Mouse (Mus musculus) naive thymus-derived CD4-positive, alpha-beta T cell, adult 2 months (primary cell): Measurements from ENCODE around the gene Olfr692.
"Not testable (repeated sequence)": the region's sequence is repeated elsewhere in the genome, so short reads cannot be mapped to it uniquely, and the experiment has no call there.

Source experiments
- DNase-seq: peaks from one replicate; pipeline ENCODE4 v3.0.0-alpha.2; 2011; ENCODE audit warnings: low read depth

Gene Olfr692

GRCm38 (mm10) chr7:105367930-105368329, at the start of gene Olfr692:
TSS of gene Olfr692 (plus strand) at chr7:105368230.
- DNase-seq, result no peak

DNA sequence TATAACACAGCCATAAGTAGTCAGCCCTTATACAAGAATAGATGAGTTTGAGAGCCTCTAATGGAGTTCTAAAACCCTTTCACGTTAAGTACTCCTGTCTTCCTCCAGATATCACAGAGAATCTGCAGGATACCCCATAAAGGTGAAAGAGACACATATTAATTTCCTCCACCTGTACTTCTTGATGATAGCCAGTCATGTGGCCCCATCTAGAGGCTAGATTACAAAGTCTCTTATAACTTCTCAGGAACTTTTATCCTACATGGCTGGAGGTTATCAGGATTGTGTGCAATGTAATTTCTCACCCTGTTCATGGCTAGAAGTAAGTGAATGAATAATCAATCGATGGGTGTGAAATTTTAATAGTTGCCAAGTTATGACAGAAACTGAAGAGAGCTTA, 42.7 kb upstream of the Olfr692 start:
- no peak for DNase-seq

DNA sequence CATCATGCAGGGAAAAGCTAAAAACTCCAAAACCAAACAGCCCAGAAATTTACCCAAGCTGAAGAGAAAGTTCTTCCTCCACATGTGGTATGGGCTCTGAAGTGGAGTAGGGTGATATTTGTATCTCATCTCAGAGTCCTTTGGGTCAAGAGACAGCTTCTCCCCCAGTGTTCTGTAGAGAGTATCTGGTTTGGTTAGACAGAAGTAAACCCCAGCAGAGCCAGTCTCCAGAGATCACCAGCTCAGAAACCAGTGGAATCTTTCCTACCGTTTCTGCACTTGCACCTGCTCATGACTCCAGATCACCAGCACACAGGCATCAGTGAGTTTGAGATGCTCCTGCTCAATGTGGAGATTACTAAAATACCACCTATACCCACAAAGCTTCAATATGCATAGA, 34.0 kb upstream of the Olfr692 start, which contains the start of gene Olfr690:
Gene Olfr690 (minus strand): TSS at position 101 of the 400 bp plus-strand sequence.
- DNase-seq, result no peak

- DNase-seq, result no peak
Measured at GRCm38 (mm10) chr7:105342170-105342569, 25.9 kb upstream of the Olfr692 start, which contains the start of gene Olfr691. TSS of gene Olfr691 (minus strand) at chr7:105342270.

DNA sequence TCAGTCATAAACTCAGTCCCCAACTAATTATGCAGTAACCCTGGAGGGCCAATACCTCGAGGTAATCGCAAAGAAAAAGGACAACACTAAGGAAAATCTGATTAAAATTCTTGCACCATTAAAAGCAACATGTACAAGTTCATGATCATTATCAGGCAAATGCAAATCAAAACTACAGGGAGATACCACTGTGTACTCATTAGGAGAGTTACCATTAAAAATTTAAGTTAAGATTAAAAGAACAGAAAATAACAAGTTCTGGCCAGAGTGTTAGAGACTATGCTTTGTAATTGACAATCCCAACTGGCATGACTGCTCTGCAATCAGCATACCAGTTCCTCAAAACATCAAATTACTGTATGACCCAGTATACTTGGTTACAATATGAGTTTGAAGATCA, 25.3 kb upstream of the Olfr692 start:
- no peak for DNase-seq

DNA sequence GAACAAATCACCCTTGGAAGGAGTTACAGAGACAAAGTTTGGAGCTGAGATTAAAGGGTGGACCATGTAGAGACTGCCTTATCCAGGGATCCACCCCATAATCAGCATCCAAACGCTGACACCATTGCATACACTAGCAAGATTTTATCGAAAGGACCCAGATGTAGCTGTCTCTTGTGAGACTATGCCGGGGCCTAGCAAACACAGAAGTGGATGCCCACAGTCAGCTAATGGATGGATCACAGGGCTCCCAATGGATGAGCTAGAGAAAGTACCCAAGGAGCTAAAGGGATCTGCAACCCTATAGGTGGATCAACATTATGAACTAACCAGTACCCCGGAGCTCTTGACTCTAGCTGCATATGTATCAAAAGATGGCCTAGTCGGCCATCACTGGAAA, 12.0 kb upstream of the Olfr692 start:
- DNase-seq, result not testable (repeated sequence)

DNA sequence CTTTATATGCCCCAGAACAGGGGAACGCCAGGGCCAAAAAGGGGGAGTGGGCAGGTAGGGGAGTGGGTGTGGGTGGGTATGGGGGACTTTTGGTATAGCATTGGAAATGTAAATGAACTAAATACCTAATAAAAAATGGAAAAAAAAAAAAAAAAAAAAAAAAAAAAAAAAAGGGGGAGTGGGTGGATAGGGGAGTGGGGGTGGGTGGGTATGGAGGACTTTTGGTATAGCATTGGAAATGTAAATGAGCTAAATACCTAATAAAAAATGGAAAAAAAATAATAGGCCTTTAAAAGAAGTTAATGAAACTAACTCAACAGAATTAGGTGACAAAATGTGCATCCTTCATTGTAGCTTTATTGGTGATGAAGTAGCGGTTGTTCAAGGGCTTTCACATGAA, 11.5 kb upstream of the Olfr692 start:
- not testable (repeated sequence) for DNase-seq

- no peak for DNase-seq
Measured at GRCm38 (mm10) chr7:105361713-105362112, 6.3 kb upstream of the Olfr692 start.

DNA sequence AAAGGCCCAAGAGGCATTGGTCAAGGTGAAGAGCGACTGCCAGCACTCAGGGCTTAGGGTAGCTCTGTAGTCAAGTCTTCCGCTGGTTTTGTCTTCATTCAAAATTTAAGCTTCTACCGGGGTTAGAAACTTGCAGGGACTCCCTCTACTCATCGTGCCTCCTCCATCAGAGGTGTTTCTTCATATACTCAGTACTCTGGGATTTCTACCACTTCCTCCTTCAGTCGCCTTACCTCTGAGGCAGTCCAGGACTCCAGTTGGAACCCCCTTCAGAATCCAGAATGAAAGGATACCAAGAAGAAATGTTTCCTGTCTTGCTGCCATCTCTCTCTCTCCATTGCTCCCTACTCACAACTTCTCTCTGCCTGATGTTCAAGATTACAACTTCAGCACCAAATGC, 762 bp upstream of the Olfr692 start:
- no peak for DNase-seq

DNA sequence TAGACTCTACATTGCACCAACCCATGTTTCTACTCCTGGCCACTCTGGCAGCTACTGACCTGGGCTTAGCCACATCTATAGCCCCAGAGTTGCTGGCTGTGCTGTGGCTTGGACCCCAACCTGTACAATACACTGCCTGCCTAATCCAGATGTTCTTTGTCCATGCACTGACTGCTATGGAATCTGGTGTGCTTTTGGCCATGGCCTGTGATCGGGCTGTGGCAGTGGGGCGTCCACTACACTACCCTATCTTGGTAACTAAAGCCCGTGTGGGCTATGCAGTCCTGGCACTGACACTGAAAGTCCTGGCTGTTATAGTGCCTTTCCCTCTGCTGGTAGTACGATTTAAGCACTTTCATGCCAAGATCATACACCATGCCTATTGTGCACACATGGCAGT, 491 bp downstream of the Olfr692 start:
- no peak for DNase-seq

DNA sequence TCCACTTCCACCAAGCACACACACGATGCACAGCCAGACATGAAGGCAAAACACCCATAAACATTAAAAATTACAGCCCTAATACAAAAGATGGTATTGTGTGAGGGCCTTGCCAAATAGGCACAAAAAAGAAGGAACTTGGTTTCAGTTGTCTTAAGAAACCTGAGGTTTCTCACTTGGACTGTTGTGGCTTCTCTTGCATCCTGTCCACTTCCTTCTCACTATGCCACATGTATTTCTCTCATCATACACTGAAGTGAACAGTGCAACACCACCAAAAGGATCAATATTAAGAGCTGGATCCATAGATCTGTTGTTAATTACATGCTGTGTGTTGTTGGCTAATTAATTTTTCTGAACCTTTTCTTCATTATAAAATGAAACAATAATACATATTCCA, 4.9 kb downstream of the Olfr692 start:
- no peak for DNase-seq

- DNase-seq, result no peak
Measured at GRCm38 (mm10) chr7:105373509-105373908, 5.5 kb downstream of the Olfr692 start.

DNA sequence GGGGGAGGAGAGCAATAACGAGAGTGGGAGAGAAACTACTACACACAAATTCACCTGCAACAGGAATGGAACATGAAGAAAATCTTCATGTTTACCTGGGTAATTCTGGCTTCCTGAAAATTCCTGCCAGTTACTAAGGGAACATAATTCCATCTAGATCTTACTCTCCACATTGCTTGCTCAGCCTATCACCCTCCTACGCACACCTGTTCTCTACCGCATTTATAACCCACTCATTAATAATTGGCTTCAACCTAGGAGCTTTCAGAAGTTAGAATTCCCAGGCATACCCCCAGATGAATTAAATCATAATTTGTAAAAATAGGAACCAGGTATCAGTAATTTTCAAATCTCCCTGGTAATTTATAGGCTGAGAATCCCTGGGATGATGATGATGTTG, 5.9 kb downstream of the Olfr692 start:
- no peak for DNase-seq

DNA sequence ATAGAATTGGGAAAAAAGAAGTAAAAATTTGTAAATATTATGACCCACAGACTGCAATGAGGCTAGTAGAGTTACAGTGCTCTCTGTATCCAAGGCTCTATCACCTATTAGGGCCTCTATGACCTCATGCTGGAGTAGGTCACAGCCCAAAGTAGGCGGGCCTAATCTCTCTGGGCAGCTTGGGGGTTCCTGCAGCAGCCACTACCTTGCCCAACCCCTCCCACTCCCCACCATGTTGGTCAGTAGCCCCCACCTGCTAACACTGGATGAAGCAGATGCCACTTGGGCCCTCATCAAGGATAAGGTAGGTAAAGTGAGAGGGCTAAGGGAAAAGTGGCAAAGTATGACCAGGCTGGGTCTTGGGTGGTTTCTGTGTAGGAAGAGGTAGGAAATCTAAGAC, 6.8 kb downstream of the Olfr692 start, which contains the start of gene Gm5901:
Gene Gm5901 (plus strand): TSS at position 173 of the 400 bp plus-strand sequence.
- DNase-seq, result no peak

- no peak for DNase-seq
Measured at GRCm38 (mm10) chr7:105380329-105380728, 12.3 kb downstream of the Olfr692 start.

DNA sequence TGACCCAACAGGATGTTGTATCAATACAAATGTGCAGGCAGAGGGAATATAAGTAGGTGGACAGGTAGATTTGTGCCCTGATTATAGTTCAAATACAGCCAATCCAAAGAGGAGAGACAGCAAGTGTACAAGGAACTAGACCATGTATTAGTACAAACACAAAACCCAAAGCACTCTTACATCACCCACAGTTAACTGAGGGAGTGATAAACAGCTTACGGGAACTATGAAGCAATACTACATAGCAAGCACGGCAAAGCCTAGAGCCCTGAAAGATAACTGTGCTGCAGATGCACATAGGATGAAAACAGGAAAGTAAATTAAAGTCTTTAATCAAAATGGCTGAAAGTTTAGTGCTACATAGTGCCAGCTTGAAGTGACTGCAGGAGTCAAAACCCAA, 19.7 kb downstream of the Olfr692 start:
- no peak for DNase-seq

- no peak for DNase-seq
Measured at GRCm38 (mm10) chr7:105390236-105390635, 22.2 kb downstream of the Olfr692 start.

DNA sequence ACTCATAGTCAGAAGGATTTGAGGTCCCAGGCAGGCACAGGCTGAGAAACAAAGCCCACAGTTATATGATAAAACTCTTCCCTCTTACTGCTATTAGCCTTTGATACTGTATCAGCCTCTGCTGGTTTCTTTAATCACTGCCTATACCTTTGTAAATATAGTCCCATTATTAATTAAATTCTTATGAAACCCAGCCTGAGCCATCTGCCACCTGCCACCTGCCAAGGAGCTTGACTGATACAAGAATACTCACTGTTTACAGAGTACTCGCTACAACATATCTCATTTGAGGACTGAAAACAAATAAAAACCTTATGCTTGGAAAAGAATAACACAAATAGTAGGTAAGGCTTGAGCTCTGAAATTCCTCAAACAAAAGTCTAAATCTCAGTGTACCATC, 26.6 kb downstream of the Olfr692 start:
- DNase-seq, result no peak

GRCm38 (mm10) chr7:105395131-105395820, 27.2 kb downstream of the Olfr692 start:
- DNase-seq, result peak; percentile 52

DNA sequence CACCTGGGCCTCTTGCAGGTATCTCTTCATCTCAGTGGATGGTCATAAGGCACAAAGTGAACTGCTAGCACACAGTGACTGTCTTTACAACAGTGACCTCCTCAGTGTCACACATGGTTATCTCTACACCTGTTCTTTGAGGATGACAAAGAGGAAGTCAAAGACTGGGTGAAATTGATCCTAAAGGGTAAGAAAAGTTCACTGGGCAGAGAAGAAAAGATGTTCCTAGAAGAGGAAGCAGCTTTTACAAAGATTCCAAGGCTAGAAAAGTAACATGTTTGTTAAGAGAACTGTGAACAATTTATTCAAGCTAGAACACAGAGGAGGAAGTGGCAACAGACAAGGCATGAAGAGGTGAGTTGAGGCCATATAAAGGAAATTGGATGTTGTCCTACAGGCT, 28.1 kb downstream of the Olfr692 start:
- DNase-seq, result peak; percentile 8

DNA sequence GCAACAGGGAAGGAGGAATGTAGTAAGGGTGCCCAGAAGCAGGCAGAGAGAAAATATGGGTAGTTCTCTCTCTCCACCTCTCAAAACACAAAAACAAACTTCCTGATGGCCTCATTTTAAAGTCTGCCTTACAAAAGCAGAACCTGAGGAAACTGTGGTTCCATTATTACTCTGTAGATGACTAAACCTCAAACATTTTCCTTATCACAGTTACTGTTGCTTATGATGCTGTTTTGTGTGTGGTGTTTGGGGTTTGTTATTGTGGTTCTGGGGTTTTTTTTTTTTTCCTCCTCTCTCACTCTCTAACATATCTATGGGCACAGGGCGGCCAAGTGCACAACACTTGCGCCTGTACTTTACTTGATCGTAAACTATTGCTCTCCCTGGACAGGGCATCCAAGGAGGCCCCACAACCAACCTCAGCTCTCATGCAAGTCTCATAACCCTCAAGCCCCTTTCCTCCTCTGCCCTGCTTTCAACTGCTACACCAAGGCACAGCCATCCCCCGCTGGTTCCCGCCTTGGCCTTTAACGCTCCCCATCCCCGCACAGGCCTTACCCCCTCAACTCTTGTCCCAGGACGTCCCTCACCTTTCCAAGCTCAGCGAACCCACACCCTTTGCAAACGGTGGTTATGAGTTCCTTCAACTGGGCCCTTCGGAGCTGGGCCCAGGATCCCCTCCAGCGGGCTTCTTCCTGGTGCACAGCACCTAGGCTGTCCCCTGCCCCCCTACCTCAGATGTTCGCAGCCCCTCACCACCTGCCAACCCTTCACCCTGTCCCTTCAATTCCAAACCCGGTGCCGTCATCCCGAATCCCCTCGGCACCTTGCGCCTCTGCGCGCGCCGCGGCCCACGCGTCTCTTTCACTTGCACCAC, 31.3 kb downstream of the Olfr692 start:
- DNase-seq, result peak; percentile 49

DNA sequence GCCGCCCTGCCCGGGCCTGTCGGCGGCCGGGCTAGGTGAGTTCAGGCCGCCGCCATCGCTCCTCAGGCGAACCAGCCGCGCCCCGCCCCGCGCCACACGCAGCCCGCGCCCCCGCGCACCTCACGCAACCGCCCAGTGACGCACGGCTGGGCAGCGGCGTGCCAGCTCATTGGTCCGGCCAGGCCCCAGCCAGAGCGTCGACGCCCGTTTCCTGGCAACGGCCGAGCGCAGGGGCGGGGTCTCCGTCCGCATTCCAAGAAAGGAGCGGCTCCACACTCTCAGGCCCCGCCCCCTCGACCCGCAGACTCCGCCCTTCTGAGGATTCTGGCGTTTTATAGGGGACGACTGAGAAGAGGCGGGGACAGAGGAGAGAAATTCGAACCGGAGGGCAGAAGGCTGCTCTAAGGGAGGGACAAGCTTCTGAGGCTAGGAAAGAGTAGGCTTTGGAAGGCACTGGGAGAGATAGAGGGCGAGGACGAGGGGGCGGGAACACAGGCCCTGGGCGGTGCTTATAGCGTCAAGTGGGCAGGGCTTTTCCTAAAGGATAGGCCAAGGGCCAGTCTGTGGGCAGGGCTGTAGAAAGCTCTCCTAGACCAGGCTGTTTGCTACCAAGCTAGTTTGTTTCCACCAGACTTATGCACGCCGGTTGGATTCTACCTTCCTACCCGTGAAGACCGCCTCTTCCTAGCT, 32.0 kb downstream of the Olfr692 start, which contains the start of gene Fam160a2:
Gene Fam160a2 (minus strand): TSS at position 120 of the 690 bp plus-strand sequence.
- DNase-seq, result peak; percentile 98
